Mouse (Mus musculus) lung, embryonic 14.5 days (tissue): ENCODE measurements at regions not wholly inside any gene's neighbourhood (a gene's known extent, or its start where the extent isn't known, plus 50 kb on each side); places are given as distances from the start of the nearest gene placed in this dataset.

Source experiments
- ATAC-seq: fragments of 200-750 bp; cut with Nextera tagmentation; 2 replicates; pipeline ENCODE4 v1.8.0; 2017; ENCODE audit warnings: mild to moderate bottlenecking, moderate TSS enrichment, moderate library complexity; ENCODE audit not compliant: insufficient read depth
- DNase-seq: peaks from one replicate; pipeline ENCODE4 v3.0.0-alpha.2; 2015
- H3K27ac ChIP-seq: fragments of 300-500 bp; sonication (generic); 2 replicates; pipeline ENCODE4 v1.5.1; 2014; ENCODE audit warnings: low read depth, mild to moderate bottlenecking, moderate library complexity
- H3K27me3 ChIP-seq: fragments of 300-500 bp; sonication (generic); 2 replicates; pipeline ENCODE4 v1.6.1; 2014; ENCODE audit warnings: low read length, control low read depth; ENCODE audit not compliant: insufficient read depth
- H3K36me3 ChIP-seq: fragments of 300-500 bp; sonication (generic); 2 replicates; pipeline ENCODE4 v1.6.1; 2014; ENCODE audit warnings: control low read depth; ENCODE audit not compliant: insufficient read depth
- H3K4me1 ChIP-seq: fragments of 300-500 bp; sonication (generic); 2 replicates; pipeline ENCODE4 v1.6.1; 2014; ENCODE audit warnings: antibody characterized with exemption, control low read depth; ENCODE audit not compliant: insufficient read depth
- H3K4me2 ChIP-seq: fragments of 300-500 bp; sonication (generic); 2 replicates; pipeline ENCODE4 v1.6.1; 2014; ENCODE audit warnings: mild to moderate bottlenecking
- H3K4me3 ChIP-seq: fragments of 300-500 bp; sonication (generic); 2 replicates; pipeline ENCODE4 v1.5.1; 2014; ENCODE audit warnings: low read depth, low read length
- H3K9ac ChIP-seq: fragments of 300-500 bp; sonication (generic); 2 replicates; pipeline ENCODE4 v1.6.1; 2014
- H3K9me3 ChIP-seq: fragments of 300-500 bp; sonication (generic); 2 replicates; pipeline ENCODE4 v1.6.1; 2016; ENCODE audit warnings: low read depth, low read length, control low read depth
- CTCF ChIP-seq: IDR thresholded peaks from 2 replicates; pipeline ENCODE4 v1.5.1; 2016; ENCODE audit warnings: antibody characterized with exemption, low read depth
- WGBS: fragments of 180-500 bp; shearing (Covaris S2); extraction: QIAGEN DNeasy Blood & Tissue Kit; methylation state at CpG from one replicate; pipeline ENCODE4 v1.1.7; 2014; 5-methylcytosine and 5-hydroxymethylcytosine counted together

DNA sequence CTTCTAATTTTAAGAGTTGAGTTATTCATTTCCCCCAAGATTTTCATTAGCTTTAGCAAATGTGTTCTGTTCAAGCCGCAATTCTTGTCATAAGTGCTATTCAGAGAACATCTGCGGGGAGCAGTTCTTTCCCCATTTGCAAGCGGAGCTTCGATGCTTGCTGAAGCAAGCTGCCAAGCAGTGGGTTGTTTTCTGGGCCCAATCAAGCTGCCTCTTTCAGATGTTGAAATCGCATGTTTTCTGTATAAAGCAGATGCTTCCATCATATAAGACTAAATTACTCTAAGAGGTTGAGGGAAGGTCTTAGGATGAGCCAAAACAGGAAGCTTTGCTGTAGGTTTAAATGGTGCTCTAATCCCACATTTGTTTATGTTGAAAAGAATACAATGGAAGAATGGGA, 547.4 kb downstream of the Abca13 start:
- Histone ChIP-seq H3K4me2 (no peak overlapping the region), H3K27ac (no peak overlapping the region), H3K27me3 (no peaks in the 10 kb centered on the region), H3K4me1 (no peaks in the 10 kb centered on the region), H3K4me3 (no peak overlapping the region), H3K9me3 (no peaks in the 10 kb centered on the region), H3K9ac (no peak overlapping the region), H3K36me3 (no peaks in the 10 kb centered on the region)
- no peak for ATAC-seq
- no peak for TF ChIP-seq CTCF
- DNase-seq, result no peak
- 85% methylated on average over 5 of the region's 5 CpGs for WGBS

GRCm38 (mm10) chr11:9780240-9780901, 588.6 kb downstream of the Abca13 start:
- Histone ChIP-seq H3K9ac (no peak overlapping the region), H3K9me3 (no peaks in the 10 kb centered on the region), H3K4me2 (no peak overlapping the region), H3K27me3 (no peaks in the 10 kb centered on the region), H3K36me3 (no peaks in the 10 kb centered on the region), H3K4me3 (no peak overlapping the region), H3K27ac (no peak overlapping the region), H3K4me1 (no peaks in the 10 kb centered on the region)
- TF ChIP-seq CTCF, result no peak
- peak; percentile 24 for DNase-seq
- 65% methylated on average over 8 of the region's 8 CpGs for whole genome bisulfite sequencing
- peak; percentile 85 for ATAC-seq

DNA sequence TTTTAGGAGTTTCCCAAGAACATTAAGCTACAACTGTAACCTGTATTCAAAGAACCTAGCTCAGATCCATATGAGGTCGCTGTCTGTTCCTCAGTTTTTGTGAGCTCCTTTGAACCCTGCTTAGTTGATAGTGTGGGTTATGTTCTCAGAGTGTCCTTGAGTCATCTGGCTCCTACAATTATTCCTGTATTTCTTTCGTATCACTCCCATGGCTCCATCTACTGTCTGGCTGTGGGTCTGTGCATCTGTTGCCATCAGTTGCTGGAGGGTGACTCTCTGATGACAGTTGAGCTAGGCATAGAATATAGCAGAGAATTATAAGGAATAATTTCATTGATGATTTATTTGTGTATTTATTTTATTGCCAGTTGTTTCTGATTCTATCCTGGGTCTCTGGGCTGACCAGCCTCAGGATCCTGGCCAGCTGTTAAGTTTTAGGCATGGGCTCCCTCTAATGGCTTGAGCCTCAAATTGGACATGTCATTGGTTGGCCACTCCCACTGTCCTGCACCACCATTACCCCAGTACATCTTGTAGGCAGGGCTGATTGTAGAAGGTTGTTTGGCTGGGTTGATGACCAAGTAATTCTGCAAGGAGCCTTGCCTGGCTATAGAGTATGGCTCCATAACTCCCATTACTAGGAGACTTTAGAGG, 601.6 kb downstream of the Abca13 start:
- no peak overlapping the region for H3K4me2 ChIP-seq
- H3K27ac ChIP-seq, result no peak overlapping the region
- H3K4me3 ChIP-seq, result no peak overlapping the region
- no peaks in the 10 kb centered on the region for H3K36me3 ChIP-seq
- ATAC-seq, result peak; percentile 68; the same call in 1 of the 2 replicates
- no peaks in the 10 kb centered on the region for H3K9me3 ChIP-seq
- TF ChIP-seq CTCF, result peak; percentile 28; the same call in 1 of the 2 replicates
- 74% methylated on average over 2 of the region's 2 CpGs for WGBS
- peak; percentile 56 for DNase-seq
- no peaks in the 10 kb centered on the region for H3K27me3 ChIP-seq
- H3K9ac ChIP-seq, result no peak overlapping the region
- no peaks in the 10 kb centered on the region for H3K4me1 ChIP-seq

DNA sequence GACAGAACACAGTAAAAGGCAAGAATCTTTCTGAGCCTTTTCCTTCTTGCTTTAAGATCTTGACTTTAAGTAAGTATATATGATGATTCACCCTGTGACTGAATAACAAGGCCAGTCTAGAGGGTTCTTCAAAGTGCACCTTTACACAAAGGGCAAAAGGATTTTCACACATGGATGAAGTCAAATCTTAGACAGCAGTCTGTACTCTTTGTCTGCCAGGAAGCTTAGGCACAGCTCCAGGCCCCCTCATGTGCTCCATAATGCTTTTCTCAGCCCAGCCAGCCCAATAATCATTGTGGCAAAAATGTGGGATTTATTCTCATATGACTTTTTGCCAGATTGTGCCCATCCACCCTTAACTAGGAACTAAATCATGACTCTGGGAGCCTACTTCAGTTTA, 647.9 kb downstream of the Abca13 start:
- no peak for TF ChIP-seq CTCF
- Histone ChIP-seq H3K36me3 (no peaks in the 10 kb centered on the region), H3K27me3 (no peaks in the 10 kb centered on the region), H3K27ac (no peak overlapping the region), H3K4me1 (no peaks in the 10 kb centered on the region), H3K4me3 (no peak overlapping the region), H3K4me2 (no peak overlapping the region), H3K9me3 (no peaks in the 10 kb centered on the region), H3K9ac (no peak overlapping the region)
- DNase-seq, result no peak
- no peak for ATAC-seq

GRCm38 (mm10) chr11:9868454-9869130, 676.9 kb downstream of the Abca13 start:
- H3K4me3 ChIP-seq, result no peak overlapping the region
- TF ChIP-seq CTCF, result no peak
- no peak for DNase-seq
- no peaks in the 10 kb centered on the region for H3K27me3 ChIP-seq
- 59% methylated on average over 2 of the region's 2 CpGs for WGBS
- no peak overlapping the region for H3K4me2 ChIP-seq
- H3K27ac ChIP-seq, result no peak overlapping the region
- H3K36me3 ChIP-seq, result no peaks in the 10 kb centered on the region
- H3K4me1 ChIP-seq, result no peaks in the 10 kb centered on the region
- no peak overlapping the region for H3K9ac ChIP-seq
- no peaks in the 10 kb centered on the region for H3K9me3 ChIP-seq
- ATAC-seq, result no peak
